Mouse (Mus musculus) ES-CJ7 (cell line): ENCODE data around the gene Upk1a.

Experiments
- DNase-seq: peaks from one replicate; pipeline ENCODE4 v3.0.0; 2011; ENCODE audit warnings: low read depth, low spot score

The Upk1a gene

GRCm38 (mm10) chr7:30604424-30604823 lies 8.2 kb downstream of the Upk1a start:
- peak; percentile 48 for DNase-seq

DNA sequence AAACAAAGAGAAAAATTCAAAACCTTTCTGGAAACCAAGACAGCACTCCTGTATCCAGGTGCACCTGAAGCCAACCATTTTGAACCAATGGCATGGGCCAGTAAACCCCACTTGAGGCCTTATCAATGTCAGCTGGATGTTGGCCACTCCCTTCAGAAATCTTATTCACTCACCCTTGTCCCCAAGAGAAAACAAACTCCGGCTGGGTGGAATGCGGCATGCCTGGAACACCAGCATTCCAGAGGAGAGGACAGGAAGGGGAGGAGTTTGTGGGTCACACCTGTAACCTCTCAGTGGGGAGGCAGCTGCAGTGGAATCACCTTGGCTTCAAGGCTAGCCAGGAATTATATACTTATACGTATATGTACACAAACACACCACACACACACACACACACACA lies 10.1 kb downstream of the Upk1a start:
- peak; percentile 93 for DNase-seq

GRCm38 (mm10) chr7:30600651-30601050 lies 12.0 kb downstream of the Upk1a start:
- DNase-seq = no peak

- peak; percentile 97 for DNase-seq
Observed at GRCm38 (mm10) chr7:30599933-30600353, 12.7 kb downstream of the Upk1a start.

DNA sequence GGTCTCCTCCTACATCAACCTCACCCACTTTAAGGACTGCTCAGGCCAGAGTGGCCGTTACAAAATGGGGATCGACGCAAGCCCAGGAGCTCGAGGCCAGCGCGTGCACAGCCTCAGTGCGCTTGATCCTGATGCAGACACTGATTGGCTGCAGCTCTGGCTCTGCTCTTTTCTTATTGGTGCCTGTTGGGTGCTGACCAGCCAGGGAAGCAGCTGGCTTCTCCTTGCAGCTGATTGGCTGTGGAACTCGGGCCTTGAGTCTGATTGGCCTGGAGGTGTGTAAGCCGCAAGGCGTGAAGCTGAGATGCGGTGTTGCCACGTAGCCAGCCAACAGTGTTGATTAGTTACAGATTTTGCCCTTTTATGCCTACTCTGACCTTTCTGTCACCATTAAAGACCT lies 13.9 kb downstream of the Upk1a start, which contains the start of gene Zbtb32:
Gene Zbtb32, minus strand, starts transcription at position 124 of the 400 bp plus-strand sequence.
- DNase-seq = peak; percentile 86

- no peak for DNase-seq
Observed at GRCm38 (mm10) chr7:30596811-30597210, 15.8 kb downstream of the Upk1a start.

- no peak for DNase-seq
Observed at GRCm38 (mm10) chr7:30596093-30596492, 16.6 kb downstream of the Upk1a start.

DNA sequence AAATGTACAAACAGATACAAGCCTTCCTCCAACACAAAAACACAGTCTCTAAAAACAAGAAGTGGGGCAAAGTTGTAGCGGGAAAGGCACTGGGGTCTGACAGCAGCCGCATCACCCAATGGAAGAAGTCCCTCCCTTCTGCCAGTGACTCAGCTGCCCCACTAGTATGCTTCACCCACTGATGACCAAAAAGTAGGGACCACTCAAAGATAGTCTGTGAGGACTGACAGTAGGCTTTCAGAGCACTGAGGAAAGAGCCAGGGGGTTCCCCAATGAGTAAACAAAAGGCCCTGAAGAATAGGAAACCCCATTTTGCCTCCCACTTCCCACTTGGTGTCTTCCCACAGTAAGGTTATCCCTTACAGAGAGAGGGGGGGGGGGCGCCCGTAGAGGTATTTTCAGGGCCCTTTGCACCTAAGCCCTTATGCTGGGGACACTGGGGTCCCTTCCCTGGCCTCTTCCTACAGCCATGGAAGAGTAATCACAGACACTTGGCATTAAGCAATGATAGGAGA lies 18.1 kb downstream of the Upk1a start:
- DNase-seq = no peak

- no peak for DNase-seq
Observed at GRCm38 (mm10) chr7:30593579-30594509, 18.8 kb downstream of the Upk1a start.

GRCm38 (mm10) chr7:30592772-30593423 lies 19.7 kb downstream of the Upk1a start:
- peak; percentile 58 for DNase-seq

DNA sequence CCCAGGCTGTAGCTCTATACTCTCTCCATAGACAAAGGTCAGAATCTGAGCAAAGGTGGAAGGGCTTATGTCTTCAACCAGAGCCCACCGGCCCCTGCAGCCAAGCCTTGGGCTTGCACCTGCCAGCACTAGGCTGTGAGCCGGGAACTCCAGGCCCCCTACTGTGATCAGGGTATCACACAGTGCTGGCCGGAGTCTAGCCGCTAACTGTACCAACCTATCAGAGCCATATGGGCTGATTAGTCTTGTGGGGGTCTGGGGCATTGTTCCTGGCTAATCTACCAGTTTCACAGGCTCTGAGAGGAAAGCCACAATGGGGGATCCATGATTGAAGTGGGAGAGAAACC lies 21.1 kb downstream of the Upk1a start:
- DNase-seq = no peak

DNA sequence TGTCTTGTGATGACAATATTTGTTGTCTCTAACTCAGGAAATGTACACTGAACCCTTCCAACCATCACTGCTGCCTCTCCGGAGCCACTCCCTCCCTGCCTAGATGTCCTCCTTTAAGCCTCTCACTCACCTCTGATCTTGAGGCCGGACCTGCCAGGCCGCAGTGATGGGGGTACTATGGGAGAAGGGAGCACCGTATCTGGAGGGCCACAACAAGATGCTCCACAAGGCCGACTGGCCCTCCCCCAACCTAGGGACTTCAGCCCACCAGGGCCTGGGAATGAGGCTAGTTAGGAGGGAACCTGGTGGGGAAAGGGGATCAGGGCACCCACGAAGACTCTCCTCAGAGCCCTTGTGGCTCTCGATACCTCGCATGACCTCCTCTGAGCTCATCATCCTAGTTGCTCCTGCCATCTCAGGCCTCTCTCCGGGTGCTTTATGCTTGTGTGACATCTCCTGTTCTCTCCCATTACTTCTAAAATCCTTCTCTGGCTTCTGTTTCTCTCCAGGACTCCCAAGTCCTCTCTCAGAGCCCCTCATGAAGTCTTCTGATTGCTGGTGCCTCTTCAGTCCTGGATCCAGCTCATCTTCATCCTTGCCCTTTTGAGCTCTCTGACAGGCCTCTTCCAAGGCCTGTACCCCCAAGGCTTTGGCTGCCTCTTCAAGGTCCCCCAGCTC lies 21.6 kb downstream of the Upk1a start:
- DNase-seq = no peak

DNA sequence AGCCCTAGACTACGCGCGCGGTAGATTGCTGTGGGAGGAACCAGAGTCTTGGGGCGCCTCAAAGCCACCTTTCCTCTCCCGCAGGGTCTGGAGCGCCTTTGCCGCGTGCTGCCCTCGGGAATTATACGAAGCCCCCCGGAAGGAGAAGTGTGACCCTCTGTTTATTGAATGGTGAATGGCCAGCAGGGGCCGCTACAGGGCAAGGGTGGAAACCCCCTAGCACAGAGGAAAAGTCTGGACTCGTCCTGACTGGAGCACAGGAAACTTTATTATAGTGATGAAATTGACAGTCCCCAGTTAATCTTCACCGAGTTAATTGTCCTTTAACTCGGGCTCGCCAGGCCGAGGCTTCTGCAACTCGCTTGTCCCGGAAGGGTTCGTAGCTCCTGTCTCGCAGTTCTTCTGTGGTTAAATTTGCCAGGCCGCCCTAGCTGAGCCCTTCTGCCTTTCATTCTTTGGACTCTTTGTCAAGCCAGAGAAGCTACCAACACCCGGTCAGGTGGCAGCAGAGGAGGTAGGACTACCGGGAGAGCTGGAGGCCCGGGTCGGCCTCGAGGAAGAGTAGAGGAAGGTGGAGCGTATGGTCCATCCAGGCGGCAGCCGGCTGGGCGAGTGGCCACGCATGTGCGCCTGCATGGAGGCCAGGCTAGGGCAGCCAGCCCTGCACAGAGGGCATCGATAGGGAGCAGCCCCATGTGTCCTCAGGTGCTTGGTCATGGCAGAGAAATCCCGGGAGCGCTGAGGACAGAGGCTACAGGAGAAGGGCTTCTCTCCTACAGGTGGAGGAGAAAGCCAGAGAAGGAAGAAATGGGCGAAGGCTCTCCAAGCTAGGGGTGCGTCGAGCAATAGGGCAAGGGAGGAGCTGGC lies 23.0 kb downstream of the Upk1a start:
- peak; percentile 85 for DNase-seq

DNA sequence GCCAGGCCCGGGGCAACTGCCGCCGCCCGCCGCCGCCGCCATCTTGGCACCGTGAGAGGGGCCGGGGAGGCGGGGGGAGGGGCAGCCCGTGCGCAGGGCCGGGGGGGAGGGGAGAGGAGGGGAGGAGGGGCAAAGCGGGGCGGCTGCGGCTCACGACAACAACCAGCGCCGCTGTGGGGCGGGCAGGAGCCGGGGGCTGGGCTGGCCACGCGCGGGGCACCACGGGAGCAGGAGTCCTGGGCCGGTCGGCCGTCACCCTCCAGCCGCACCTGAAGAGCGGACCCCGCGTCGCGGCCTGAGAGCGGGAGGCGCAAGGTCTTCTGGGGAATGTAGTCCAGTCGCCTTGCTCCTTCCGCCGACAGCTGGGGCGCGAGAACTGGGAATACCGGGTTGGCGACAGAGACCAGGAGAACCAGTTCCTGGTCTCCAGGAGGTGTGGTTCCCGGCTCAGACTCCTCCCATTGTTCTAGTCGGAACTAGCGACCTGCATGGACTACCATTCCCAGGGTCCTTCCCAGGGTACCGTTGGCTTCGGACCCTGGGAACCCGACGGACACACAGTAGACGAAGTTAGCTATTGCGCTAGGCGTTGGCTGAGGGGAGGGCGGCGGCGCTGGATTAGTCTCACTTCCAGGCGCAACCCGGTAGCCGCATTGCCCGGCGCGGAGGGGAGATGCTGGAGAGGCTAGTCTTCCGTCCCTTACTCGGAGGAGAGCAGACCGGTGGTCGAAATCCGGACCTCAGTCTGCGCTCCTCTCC lies 23.8 kb downstream of the Upk1a start, which contains the start of gene Kmt2b:
Gene Kmt2b, minus strand, starts transcription at position 51 of the 759 bp plus-strand sequence.
- peak; percentile 99 for DNase-seq

- DNase-seq = no peak
Observed at GRCm38 (mm10) chr7:30587842-30588667, 24.6 kb downstream of the Upk1a start.

DNA sequence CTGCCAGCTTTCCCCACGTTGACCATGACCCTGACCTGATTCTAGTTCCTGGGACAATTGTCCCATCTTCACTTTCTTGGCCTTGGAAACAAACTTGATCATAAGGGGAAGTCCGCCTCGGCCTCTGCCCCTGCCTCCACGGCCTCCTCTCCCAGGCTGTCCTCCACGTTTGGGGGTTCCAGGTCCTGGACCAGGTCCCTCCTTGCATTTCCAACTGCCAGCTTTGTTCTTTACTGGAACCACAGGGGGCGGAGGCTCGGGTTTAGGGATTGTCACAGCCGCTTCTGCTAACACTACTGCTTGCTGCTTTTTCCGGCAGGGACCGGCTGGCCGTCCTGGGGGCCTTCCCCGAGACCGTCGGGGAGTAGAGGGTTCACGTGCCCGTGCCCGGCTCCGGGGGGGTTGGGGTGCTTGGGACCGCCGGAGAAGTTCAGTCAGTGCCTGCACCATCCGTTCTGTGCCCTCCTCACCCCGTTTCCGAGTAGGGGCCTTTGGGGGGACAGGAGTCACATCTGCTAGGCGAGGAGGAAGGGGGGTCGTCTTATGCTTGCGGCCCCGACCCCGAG lies 26.1 kb downstream of the Upk1a start:
- no peak for DNase-seq

- DNase-seq = no peak
Observed at GRCm38 (mm10) chr7:30585170-30585569, 27.5 kb downstream of the Upk1a start.

GRCm38 (mm10) chr7:30584339-30584738 lies 28.3 kb downstream of the Upk1a start:
- no peak for DNase-seq

DNA sequence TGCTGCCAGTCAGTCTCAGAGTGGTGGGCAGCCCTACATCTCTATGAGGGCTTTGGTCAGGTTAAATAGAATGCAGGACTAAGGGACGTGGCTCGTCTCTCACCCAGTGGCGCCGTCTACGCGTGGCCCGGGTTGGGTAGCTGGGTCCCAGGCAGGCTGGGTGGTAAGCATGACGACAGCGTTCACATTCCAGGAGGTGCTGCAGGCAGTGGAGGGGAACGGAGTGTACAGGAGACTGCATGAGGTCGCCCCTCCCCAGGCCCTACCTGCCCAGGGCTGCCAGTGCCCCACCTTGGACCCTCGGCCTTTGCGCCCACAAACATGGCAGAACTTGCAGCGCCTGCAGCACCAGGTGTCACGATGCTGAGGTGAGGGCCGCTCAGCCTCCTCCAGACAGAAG lies 31.1 kb downstream of the Upk1a start:
- DNase-seq = no peak
